Mouse (Mus musculus) neural tube, embryonic 10.5 days (tissue): ENCODE results near the gene Nhs.
A peak's percentile ranks its signal among the peaks of the same experiment; 100 is the strongest.
"Not testable (repeated sequence)": the region's sequence is repeated elsewhere in the genome, so short reads cannot be mapped to it uniquely, and the experiment has no call there.

Source experiments
- DNase-seq: peaks from one replicate; pipeline ENCODE4 v3.0.0-alpha.2; 2017; ENCODE audit warnings: low spot score; ENCODE audit errors: extremely low spot score

Gene Nhs

GRCm38 (mm10) chrX:161943098-161943680, 216.3 kb downstream of the Nhs start:
- no peak for DNase-seq

- DNase-seq, result no peak
These were observed 218.8 kb downstream of the Nhs start for GRCm38 (mm10) chrX:161940696-161941095.

- DNase-seq, result no peak
These were observed 232.9 kb downstream of the Nhs start for GRCm38 (mm10) chrX:161926683-161927053.

GRCm38 (mm10) chrX:161925973-161926682, 233.4 kb downstream of the Nhs start:
- peak; percentile 30 for DNase-seq

GRCm38 (mm10) chrX:161922655-161923054, 236.9 kb downstream of the Nhs start:
- DNase-seq, result no peak

GRCm38 (mm10) chrX:161921581-161921980, 237.9 kb downstream of the Nhs start:
- no peak for DNase-seq

GRCm38 (mm10) chrX:161909963-161910362, 249.6 kb downstream of the Nhs start:
- no peak for DNase-seq

- DNase-seq, result peak; percentile 42
These were observed 250.7 kb downstream of the Nhs start for GRCm38 (mm10) chrX:161908652-161909403.

- peak; percentile 28 for DNase-seq
These were observed 251.6 kb downstream of the Nhs start for GRCm38 (mm10) chrX:161907595-161908592.

GRCm38 (mm10) chrX:161894442-161894841, 265.1 kb downstream of the Nhs start:
- no peak for DNase-seq

- no peak for DNase-seq
These were observed 275.9 kb downstream of the Nhs start for GRCm38 (mm10) chrX:161883661-161884060.

- DNase-seq, result no peak
These were observed 282.4 kb downstream of the Nhs start for GRCm38 (mm10) chrX:161877123-161877522.

- no peak for DNase-seq
These were observed 286.0 kb downstream of the Nhs start for GRCm38 (mm10) chrX:161873511-161873910.

- DNase-seq, result no peak
These were observed 288.2 kb downstream of the Nhs start for GRCm38 (mm10) chrX:161871306-161871705.

- DNase-seq, result no peak
These were observed 303.9 kb downstream of the Nhs start for GRCm38 (mm10) chrX:161855630-161856029.

- DNase-seq, result no peak
These were observed 305.8 kb downstream of the Nhs start for GRCm38 (mm10) chrX:161853626-161854312.

GRCm38 (mm10) chrX:161826186-161826585, 333.3 kb downstream of the Nhs start:
- not testable (repeated sequence) for DNase-seq

GRCm38 (mm10) chrX:161790182-161790581, 369.3 kb downstream of the Nhs start:
- DNase-seq, result peak; percentile 14
